ENCODE assay signal across 15 mouse cellular contexts in the genomic region with DNA sequence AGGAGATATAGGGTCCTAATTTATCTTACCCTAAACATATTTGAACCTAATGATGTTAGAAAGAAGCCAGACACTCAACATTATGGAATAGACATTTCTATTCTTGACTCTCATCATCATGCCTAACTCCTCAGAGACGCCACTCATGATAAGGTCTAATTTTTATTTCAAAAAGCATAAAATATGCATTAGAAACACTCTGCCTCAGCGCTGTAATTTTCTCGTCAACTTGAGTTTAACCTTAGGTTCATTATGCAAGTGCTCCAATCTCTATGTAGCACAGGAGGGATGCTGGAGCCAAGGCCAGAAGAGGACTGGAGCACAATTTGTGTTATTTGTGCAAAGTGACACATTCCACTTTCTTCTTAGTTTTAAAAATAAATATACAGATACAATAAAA.
"Had no signal": no experiment of that assay in that cellular context is flagged by ENCODE, and none has a peak within 500 bp of the region (broad histone marks: within the 10 kb centered on the region; RNA-seq: fewer than 3 reads in every experiment).

No protein-coding gene starts in this region.

- H3K9me3 ChIP-seq: kidney, embryonic 15.5 days; liver, embryonic 13.5 days; neural tube, embryonic 12.5 days; neural tube, embryonic 15.5 days had no signal

- H3K27me3 ChIP-seq: kidney, embryonic 15.5 days; liver, embryonic 13.5 days; neural tube, embryonic 12.5 days; neural tube, embryonic 15.5 days had no signal

- H3K9ac ChIP-seq: kidney, embryonic 15.5 days; liver, embryonic 13.5 days; neural tube, embryonic 12.5 days; neural tube, embryonic 15.5 days had no signal

- H3K36me3 ChIP-seq: kidney, embryonic 15.5 days; liver, embryonic 13.5 days; neural tube, embryonic 12.5 days; neural tube, embryonic 15.5 days had no signal

- H3K4me2 ChIP-seq: kidney, embryonic 15.5 days; liver, embryonic 13.5 days; midbrain, embryonic 11.5 days; neural tube, embryonic 12.5 days; neural tube, embryonic 15.5 days had no signal

- H3K27ac ChIP-seq: kidney, embryonic 15.5 days; left cerebral cortex, adult 2 months; liver, embryonic 13.5 days; neural tube, embryonic 12.5 days; neural tube, embryonic 15.5 days; stomach, postnatal 0 days had no signal

- DNase-seq: kidney, postnatal 10 days; kidney, postnatal 36 days; layer of hippocampus, postnatal 36 days; liver, embryonic 13.5 days; midbrain, embryonic 14.5 days; right cerebral cortex, adult 18-20 months; right cerebral cortex, postnatal 14 days; right cerebral cortex, postnatal 4 days; thymus, postnatal 36 days had no signal

- H3K4me3 ChIP-seq: kidney, embryonic 15.5 days; left cerebral cortex, adult 2 months; liver, embryonic 13.5 days; neural tube, embryonic 12.5 days; neural tube, embryonic 15.5 days had no signal

- H3K4me1 ChIP-seq: kidney, embryonic 15.5 days; liver, embryonic 13.5 days; neural tube, embryonic 12.5 days; neural tube, embryonic 15.5 days had no signal
